Mouse (Mus musculus): ENCODE data around the gene Magee2. TPM values are rescaled to one million over a fixed set of nuclear protein-coding genes. Genes with fewer than 3 reads are reported as not detected.

Magee2 gene
- not detected for polyA plus RNA-seq (2017; shearing (Covaris generic))

GRCm38 (mm10) chrX:104856751-104857341 is at the start of gene Magee2:
Gene Magee2 (minus strand): TSS chrX:104857267.

Other genes starting within 250 kb of the Magee2 start
- gene Zdhhc15, start 186.2 kb downstream of the Magee2 start, polyA plus RNA-seq (2017; shearing (Covaris generic)), result 14.6 TPM
- 29.2 TPM for gene Pbdc1, start 222.5 kb upstream of the Magee2 start, polyA plus RNA-seq (2017; shearing (Covaris generic))